16 mouse cellular contexts compared by ENCODE assay signal in the genomic region with DNA sequence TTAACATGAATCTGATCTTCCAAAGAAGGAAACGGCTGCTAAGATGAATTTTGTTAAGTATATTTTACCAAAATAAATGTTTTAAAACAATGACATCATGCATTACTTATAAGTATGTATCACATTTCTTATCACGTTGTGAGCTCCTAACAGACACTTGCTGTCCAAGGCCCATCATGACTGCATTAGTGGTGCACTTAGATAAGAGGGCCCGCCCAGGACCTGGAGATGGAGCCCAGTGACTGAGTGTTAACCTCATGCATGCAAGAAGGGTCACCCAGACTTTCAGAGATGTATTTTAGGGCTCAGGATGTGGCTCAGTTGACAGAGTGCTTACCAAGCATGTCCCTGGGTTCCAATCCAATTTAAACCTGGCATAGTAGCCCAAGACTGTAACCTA. TPM values are rescaled to one million over a fixed set of nuclear protein-coding genes. Genes with fewer than 3 reads are reported as not detected.
A peak's percentile ranks its signal among the peaks of the same experiment; 100 is the strongest.
DNase-seq lines count a peak whose midpoint lies in the region; ATAC-seq and TF ChIP-seq lines count a peak whose summit lies in the region.
"Had no signal": no experiment of that assay in that cellular context is flagged by ENCODE, and none has a peak within 500 bp of the region (broad histone marks: within the 10 kb centered on the region; RNA-seq: fewer than 3 reads in every experiment).

No protein-coding gene starts in this region.

- no peaks in the 10 kb centered on the region for H3K27me3 ChIP-seq in heart, embryonic 12.5 days (replicated peaks)
- H3K27me3 ChIP-seq in liver, embryonic 11.5 days (replicated peaks; ENCODE audit: control insufficient read depth, insufficient read depth, low read length) = no peaks in the 10 kb centered on the region
- H3K27me3 ChIP-seq: hindbrain, embryonic 12.5 days had no signal

- no peak for TF ChIP-seq CTCF in bone marrow, adult 2 months (IDR thresholded peaks at IDR 0.05; ENCODE audit: control insufficient read depth, insufficient read depth, low read length)

- peak; percentile 82; the same call in 1 of the 2 replicates for ATAC-seq in heart, embryonic 12.5 days (ENCODE audit: insufficient number of reproducible peaks, low FRiP score)
- peak; percentile 98 for ATAC-seq in liver, embryonic 11.5 days (replicated peaks; ENCODE audit: low FRiP score)
- no peak for ATAC-seq in CD4-positive, CD25-positive, alpha-beta regulatory T cell, adult 4 months
- ATAC-seq: midbrain, embryonic 16.5 days had no signal

- H3K4me3 ChIP-seq in heart, embryonic 12.5 days = no peak overlapping the region
- no peak overlapping the region for H3K4me3 ChIP-seq in bone marrow, adult 2 months (replicated peaks; ENCODE audit: control insufficient read depth, low read depth, low read length)
- no peak overlapping the region for H3K4me3 ChIP-seq in liver, embryonic 11.5 days (ENCODE audit: low read depth, low read length)
- H3K4me3 ChIP-seq: embryonic facial prominence, embryonic 10.5 days; forebrain, embryonic 10.5 days; heart, adult 2 months; hindbrain, embryonic 12.5 days had no signal

- no peaks in the 10 kb centered on the region for H3K9me3 ChIP-seq in heart, embryonic 12.5 days (replicated peaks)
- H3K9me3 ChIP-seq in liver, embryonic 11.5 days (ENCODE audit: control insufficient read depth, low read length) = no peaks in the 10 kb centered on the region
- H3K9me3 ChIP-seq: embryonic facial prominence, embryonic 10.5 days; forebrain, embryonic 10.5 days; hindbrain, embryonic 12.5 days had no signal

- H3K27ac ChIP-seq in heart, embryonic 12.5 days (ENCODE audit: poor library complexity, severe bottlenecking) = peak overlapping the region; percentile 69; the same call in 1 of the 2 replicates
- peak overlapping the region; percentile 71 for H3K27ac ChIP-seq in bone marrow, adult 2 months (ENCODE audit: control insufficient read depth, insufficient read depth, low read depth, low read length, poor library complexity)
- peak overlapping the region; percentile 85 for H3K27ac ChIP-seq in liver, embryonic 11.5 days (ENCODE audit: low read depth, low read length)
- H3K27ac ChIP-seq: embryonic facial prominence, embryonic 10.5 days; heart, adult 2 months; hindbrain, embryonic 12.5 days had no signal

- H3K9ac ChIP-seq in heart, embryonic 12.5 days = no peak overlapping the region
- no peak overlapping the region for H3K9ac ChIP-seq in liver, embryonic 11.5 days (ENCODE audit: low read depth, low read length)
- H3K9ac ChIP-seq: hindbrain, embryonic 12.5 days had no signal

- no peak overlapping the region for H3K4me2 ChIP-seq in heart, embryonic 12.5 days
- H3K4me2 ChIP-seq in liver, embryonic 11.5 days = peak overlapping the region; percentile 19; the same call in 1 of the 2 replicates
- H3K4me2 ChIP-seq: hindbrain, embryonic 12.5 days had no signal

- TF ChIP-seq POLR2A in bone marrow, adult 2 months (IDR thresholded peaks at IDR 0.05; ENCODE audit: borderline replicate concordance, control insufficient read depth, low read depth, low read length) = no peak

- H3K36me3 ChIP-seq in heart, embryonic 12.5 days = no peaks in the 10 kb centered on the region
- H3K36me3 ChIP-seq in liver, embryonic 11.5 days (ENCODE audit: control insufficient read depth, insufficient read depth, low read length) = no peaks in the 10 kb centered on the region
- H3K36me3 ChIP-seq: embryonic facial prominence, embryonic 10.5 days; forebrain, embryonic 10.5 days; hindbrain, embryonic 12.5 days had no signal

- DNase-seq in heart, postnatal 4 days = no peak
- DNase-seq in liver, embryonic 11.5 days (ENCODE audit: low spot score) = peak; percentile 40
- DNase-seq in spleen, postnatal 36 days (ENCODE audit: low spot score in 2 of 2) = peak; percentile 39 to 67
- no peak for DNase-seq in testis, postnatal 10 days (ENCODE audit: low spot score)
- DNase-seq in kidney, postnatal 14 days = no peak
- DNase-seq: adrenal gland, postnatal 36 days; cerebellum, adult 11 months; heart, adult 2 months; kidney, adult 11 months had no signal

- H3K4me1 ChIP-seq in heart, embryonic 12.5 days (replicated peaks) = peaks cover 24% of the 10 kb centered on the region
- no peaks in the 10 kb centered on the region; the same call in none of the 2 replicates for H3K4me1 ChIP-seq in bone marrow, adult 2 months (ENCODE audit: control insufficient read depth, insufficient read depth, low read length)
- H3K4me1 ChIP-seq in liver, embryonic 11.5 days (replicated peaks; ENCODE audit: control insufficient read depth, insufficient read depth, low read length) = peaks cover 13% of the 10 kb centered on the region
- H3K4me1 ChIP-seq: hindbrain, embryonic 12.5 days had no signal

- WGBS in heart, embryonic 12.5 days = 55% methylated on average over 3 of the region's 3 CpGs
- 58% methylated on average over 3 of the region's 3 CpGs for WGBS in bone marrow, adult 2 months
- WGBS in liver, embryonic 11.5 days = 47% methylated on average over 3 of the region's 3 CpGs

RNA-seq across cellular contexts. Expression of gene Nos1ap, which starts 20.6 kb away (rescaled TPM):
- polyA plus RNA-seq in heart, embryonic 12.5 days (2016; fragmentation: Nextera tagmentation; extraction: Ambion mirVana) = 25.9 and 26.0 TPM in 2 replicates
- total RNA-seq in heart, postnatal 4 days (2021) = 10 to 100 TPM; 19.9 to 20.0 TPM
- 34.3 and 68.3 TPM in 2 replicates for polyA plus RNA-seq in bone marrow, adult 2 months (2011; ENCODE audit: insufficient read depth, insufficient read length, low replicate concordance, missing spikeins)
- 8.6 and 8.8 TPM in 2 replicates for polyA plus RNA-seq in liver, embryonic 11.5 days (2014; fragmentation: Nextera tagmentation; extraction: Ambion mirVana)
- under 1 TPM; 0.19 to 0.29 TPM for polyA plus RNA-seq in CD4-positive, CD25-positive, alpha-beta regulatory T cell, adult 4 months (2017; shearing (Covaris generic))

RNA-seq across cellular contexts. Expression of gene Olfml2b, which starts 34.0 kb away (rescaled TPM):
- 45.9 and 48.3 TPM in 2 replicates for polyA plus RNA-seq in heart, embryonic 12.5 days (2016; fragmentation: Nextera tagmentation; extraction: Ambion mirVana)
- total RNA-seq in heart, postnatal 4 days (2021) = 10 to 100 TPM; 53.6 to 56.8 TPM
- 3.8 and 12.8 TPM in 2 replicates for polyA plus RNA-seq in bone marrow, adult 2 months (2011; ENCODE audit: insufficient read depth, insufficient read length, low replicate concordance, missing spikeins)
- 5.5 and 5.7 TPM in 2 replicates for polyA plus RNA-seq in liver, embryonic 11.5 days (2014; fragmentation: Nextera tagmentation; extraction: Ambion mirVana)
- not detected for polyA plus RNA-seq in CD4-positive, CD25-positive, alpha-beta regulatory T cell, adult 4 months (2017; shearing (Covaris generic))

Comparison
In these comparisons a context has a peak if more than half of its experiments do, and no peak if none do; other contexts are left out.
1. DNase-seq: peak in liver, embryonic 11.5 days (single experiment) and spleen, postnatal 36 days (2 of 2); none in heart, postnatal 4 days (single experiment), testis, postnatal 10 days (single experiment) and kidney, postnatal 14 days (single experiment).
2. Peak in every context shown above with its lines, with median percentiles within 50 percentile points of each other: H3K27ac ChIP-seq.